Mouse (Mus musculus) liver, embryonic 14.5 days (tissue): ENCODE data around the gene Lyrm4.

Experiments used
- CTCF ChIP-seq: IDR thresholded peaks from 2 replicates; pipeline ENCODE4 v1.5.1; 2016; ENCODE audit warnings: antibody characterized with exemption, low read depth, control low read depth
- EP300 ChIP-seq: IDR thresholded peaks from 2 replicates; pipeline ENCODE4 v1.6.1; 2016; ENCODE audit warnings: antibody characterized with exemption, low read depth

GRCm38 (mm10) chr13:36131401-36131800, 14.1 kb upstream of the Lyrm4 start:
- no peak for TF ChIP-seq CTCF
- no peak for TF ChIP-seq EP300
